Mouse (Mus musculus) lung, postnatal 4 days (tissue): Measurements from ENCODE around the gene Olfr282.

Source experiments
- DNase-seq, 2 experiments: peaks; one replicate each; pipeline ENCODE4 v3.0.0; 2021

Olfr282 gene

GRCm38 (mm10) chr15:98475382-98475781, 44.4 kb downstream of the Olfr282 start:
- peak in 1 of 2 experiments; percentile 64 for DNase-seq

GRCm38 (mm10) chr15:98476281-98476680, 45.3 kb downstream of the Olfr282 start:
- no peak for DNase-seq

- no peak for DNase-seq
These were observed 48.6 kb downstream of the Olfr282 start for GRCm38 (mm10) chr15:98479568-98480102.

- DNase-seq = peak; percentile 23 to 59
These were observed 51.7 kb downstream of the Olfr282 start, which contains the start of gene Lalba for GRCm38 (mm10) chr15:98482701-98483100. Gene Lalba (minus strand): TSS chr15:98482721.

- DNase-seq = peak; percentile 56 to 59
These were observed 53.2 kb downstream of the Olfr282 start for GRCm38 (mm10) chr15:98483907-98484886.

GRCm38 (mm10) chr15:98486433-98487021, 55.5 kb downstream of the Olfr282 start:
- no peak for DNase-seq
